Mouse (Mus musculus) forebrain, postnatal 0 days (tissue): ENCODE data around the gene Slc36a3. TPM values are rescaled to one million over a fixed set of nuclear protein-coding genes. Genes with fewer than 3 reads are reported as not detected.

Experiments used
- ATAC-seq: fragments of 200-750 bp; cut with Nextera tagmentation; 2 replicates; pipeline ENCODE4 v1.8.0; 2017; ENCODE audit warnings: mild to moderate bottlenecking, moderate library complexity
- DNase-seq: peaks from one replicate; pipeline ENCODE4 v3.0.0-alpha.2; 2015
- H3K27ac ChIP-seq: fragments of 300-500 bp; sonication (generic); 2 replicates; pipeline ENCODE4 v1.5.1; 2014; ENCODE audit warnings: low read depth, mild to moderate bottlenecking, antibody characterized with exemption, low read length, moderate library complexity, mixed read lengths
- H3K27me3 ChIP-seq: fragments of 300-500 bp; sonication (generic); 2 replicates; pipeline ENCODE4 v1.6.1; 2014; ENCODE audit warnings: mild to moderate bottlenecking, low read length, mixed read lengths; ENCODE audit not compliant: insufficient read depth
- H3K36me3 ChIP-seq: fragments of 300-500 bp; sonication (generic); 2 replicates; pipeline ENCODE4 v1.6.1; 2014; ENCODE audit warnings: mild to moderate bottlenecking, moderate library complexity; ENCODE audit not compliant: insufficient read depth
- H3K4me1 ChIP-seq: fragments of 300-500 bp; sonication (generic); 2 replicates; pipeline ENCODE4 v1.6.1; 2014; ENCODE audit warnings: antibody characterized with exemption; ENCODE audit not compliant: insufficient read depth
- H3K4me2 ChIP-seq: fragments of 300-500 bp; sonication (generic); 2 replicates; pipeline ENCODE4 v1.6.1; 2014; ENCODE audit warnings: low read depth, mild to moderate bottlenecking, moderate library complexity
- H3K4me3 ChIP-seq: fragments of 300-500 bp; sonication (generic); 2 replicates; pipeline ENCODE4 v1.5.1; 2014; ENCODE audit warnings: low read depth, low read length, mixed read lengths
- H3K9ac ChIP-seq: fragments of 300-500 bp; sonication (generic); 2 replicates; pipeline ENCODE4 v1.6.1; 2014; ENCODE audit warnings: mild to moderate bottlenecking
- H3K9me3 ChIP-seq: fragments of 300-500 bp; sonication (generic); 2 replicates; pipeline ENCODE4 v1.6.1; 2016; ENCODE audit warnings: low read length
- CTCF ChIP-seq: sonication (generic); IDR thresholded peaks from 2 replicates; pipeline ENCODE4 v1.5.1; 2016; ENCODE audit warnings: antibody characterized with exemption, control low read depth, low read depth
- WGBS: fragments of 180-500 bp; shearing (Covaris S2); extraction: QIAGEN DNeasy Blood & Tissue Kit; methylation state at CpG from one replicate; pipeline ENCODE4 v1.1.7; 2014; 5-methylcytosine and 5-hydroxymethylcytosine counted together
- polyA plus RNA-seq: library from polyadenylated mRNA; unstranded; fragments of >200 nt; fragmentation: Nextera tagmentation; extraction: Ambion mirVana; gene quantifications from 2 replicates; pipeline ENCODE4 v1.2.1, GENCODE M21; 2015
- total RNA-seq: library from RNA; depleted of rRNA; stranded (reverse); fragments of >200 nt; gene quantifications from 2 replicates; pipeline ENCODE4 v1.2.3, GENCODE M21; 2014

Slc36a3 gene
- total and polyA plus RNA-seq, 2 experiments from 2014 or later, result not detected

- Histone ChIP-seq H3K9me3 (no peaks in the 10 kb centered on the region), H3K27me3 (no peaks in the 10 kb centered on the region), H3K4me2 (no peak overlapping the region), H3K27ac (no peak overlapping the region), H3K4me1 (no peaks in the 10 kb centered on the region), H3K4me3 (no peak overlapping the region), H3K36me3 (peaks cover 29% of the 10 kb centered on the region), H3K9ac (no peak overlapping the region)
- TF ChIP-seq CTCF, result no peak
- ATAC-seq, result no peak
- 68% methylated on average over 7 of the region's 7 CpGs for WGBS
- peak; percentile 21 for DNase-seq
Measured at GRCm38 (mm10) chr11:55110566-55111169, 40.8 kb downstream of the Slc36a3 start.

GRCm38 (mm10) chr11:55109521-55110300 is 41.8 kb downstream of the Slc36a3 start:
- no peak for DNase-seq
- no peak overlapping the region for H3K4me2 ChIP-seq
- H3K9me3 ChIP-seq, result no peaks in the 10 kb centered on the region
- no peaks in the 10 kb centered on the region for H3K4me1 ChIP-seq
- no peak for ATAC-seq
- H3K4me3 ChIP-seq, result no peak overlapping the region
- no peak overlapping the region for H3K9ac ChIP-seq
- H3K27ac ChIP-seq, result no peak overlapping the region
- peaks cover 33% of the 10 kb centered on the region for H3K36me3 ChIP-seq
- H3K27me3 ChIP-seq, result no peaks in the 10 kb centered on the region
- TF ChIP-seq CTCF, result no peak
- 89% methylated on average over 7 of the region's 7 CpGs for WGBS

GRCm38 (mm10) chr11:55106636-55107035 is 44.9 kb downstream of the Slc36a3 start:
- H3K27ac ChIP-seq, result no peak overlapping the region
- no peak for ATAC-seq
- peaks cover 41% of the 10 kb centered on the region for H3K36me3 ChIP-seq
- no peak overlapping the region for H3K9ac ChIP-seq
- 96% methylated on average over 1 of the region's 1 CpGs for WGBS
- no peak overlapping the region for H3K4me3 ChIP-seq
- no peaks in the 10 kb centered on the region for H3K27me3 ChIP-seq
- H3K9me3 ChIP-seq, result no peaks in the 10 kb centered on the region
- H3K4me2 ChIP-seq, result no peak overlapping the region
- TF ChIP-seq CTCF, result no peak
- DNase-seq, result no peak
- H3K4me1 ChIP-seq, result no peaks in the 10 kb centered on the region

- no peak for TF ChIP-seq CTCF
- no peak overlapping the region for H3K9ac ChIP-seq
- H3K36me3 ChIP-seq, result peaks cover 41% of the 10 kb centered on the region
- WGBS, result 88% methylated on average over 4 of the region's 4 CpGs
- no peak overlapping the region for H3K4me3 ChIP-seq
- H3K4me2 ChIP-seq, result no peak overlapping the region
- no peaks in the 10 kb centered on the region for H3K9me3 ChIP-seq
- no peak for ATAC-seq
- no peaks in the 10 kb centered on the region for H3K4me1 ChIP-seq
- no peak for DNase-seq
- H3K27ac ChIP-seq, result no peak overlapping the region
- H3K27me3 ChIP-seq, result no peaks in the 10 kb centered on the region
Measured at GRCm38 (mm10) chr11:55105389-55105788, 46.1 kb downstream of the Slc36a3 start.

DNA sequence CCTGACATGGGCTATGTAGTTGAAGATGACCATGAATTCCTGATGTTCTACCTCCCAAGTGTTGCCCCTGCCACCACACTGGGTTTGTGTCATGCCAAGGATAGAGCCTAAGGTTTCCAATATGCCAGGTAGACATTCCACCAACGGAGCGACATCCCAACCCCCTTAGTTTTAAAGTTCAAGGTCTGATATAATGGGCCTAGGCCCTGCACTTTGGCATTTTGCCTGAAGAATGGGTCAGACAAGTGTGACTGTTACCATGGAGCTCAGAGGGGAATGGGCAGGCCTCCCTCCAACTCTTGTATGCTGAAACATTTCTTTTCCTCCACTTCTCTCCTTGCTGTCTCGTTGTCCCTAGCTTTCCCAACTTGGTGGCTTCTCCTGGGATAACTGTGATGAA is 48.3 kb downstream of the Slc36a3 start:
- no peak for ATAC-seq
- no peak for TF ChIP-seq CTCF

DNA sequence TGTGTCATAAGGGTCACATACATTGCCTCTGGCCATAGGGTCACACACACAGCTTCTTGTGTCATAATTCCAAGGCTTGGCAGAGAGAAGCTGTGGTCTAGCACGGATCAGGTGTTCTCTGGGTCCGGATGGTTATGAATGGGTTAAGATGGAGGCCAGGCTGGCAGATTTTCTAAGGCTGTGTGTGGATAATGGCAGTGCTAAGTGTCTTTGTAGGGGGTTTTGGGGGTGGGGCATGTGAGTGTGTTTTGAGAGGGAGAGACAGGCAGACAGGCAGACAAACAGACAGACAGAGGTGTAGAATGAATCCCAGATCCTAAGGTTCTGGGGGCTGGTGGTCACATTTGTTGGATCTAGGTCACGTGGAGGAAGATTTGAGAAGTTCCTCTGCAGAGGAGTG is 49.5 kb downstream of the Slc36a3 start:
- Histone ChIP-seq H3K9me3 (no peaks in the 10 kb centered on the region), H3K27ac (no peak overlapping the region), H3K4me1 (peaks cover 14% of the 10 kb centered on the region), H3K36me3 (peaks cover 21% of the 10 kb centered on the region), H3K4me3 (no peak overlapping the region), H3K4me2 (no peak overlapping the region), H3K9ac (no peak overlapping the region), H3K27me3 (no peaks in the 10 kb centered on the region)
- no peak for ATAC-seq
- DNase-seq, result no peak
- 86% methylated on average over 3 of the region's 3 CpGs for WGBS
- no peak for TF ChIP-seq CTCF

More for the DNA sequence above, 48.3 kb downstream of the Slc36a3 start:
- H3K9ac ChIP-seq, result no peak overlapping the region
- no peak for DNase-seq
- H3K4me3 ChIP-seq, result no peak overlapping the region
- no peaks in the 10 kb centered on the region for H3K27me3 ChIP-seq
- H3K27ac ChIP-seq, result no peak overlapping the region
- no peak overlapping the region for H3K4me2 ChIP-seq
- H3K4me1 ChIP-seq, result peaks cover 14% of the 10 kb centered on the region
- H3K36me3 ChIP-seq, result peaks cover 25% of the 10 kb centered on the region
- 57% methylated on average over 3 of the region's 3 CpGs for WGBS
- no peaks in the 10 kb centered on the region for H3K9me3 ChIP-seq

- Histone ChIP-seq H3K4me3 (no peak overlapping the region), H3K4me1 (peaks cover 14% of the 10 kb centered on the region), H3K9me3 (no peaks in the 10 kb centered on the region), H3K36me3 (peaks cover 8% of the 10 kb centered on the region; the same call in 1 of the 2 replicates), H3K9ac (no peak overlapping the region), H3K27ac (no peak overlapping the region), H3K4me2 (no peak overlapping the region), H3K27me3 (no peaks in the 10 kb centered on the region)
- 27% methylated on average over 4 of the region's 4 CpGs for WGBS
- no peak for DNase-seq
- no peak for ATAC-seq
- TF ChIP-seq CTCF, result no peak
Measured at GRCm38 (mm10) chr11:55099868-55100267, 51.6 kb downstream of the Slc36a3 start.
